Mouse (Mus musculus): ENCODE measurements around the gene Olfr554. TPM values are rescaled to one million over a fixed set of nuclear protein-coding genes. Genes with fewer than 3 reads are reported as not detected.
"Not testable (repeated sequence)": the region's sequence is repeated elsewhere in the genome, so short reads cannot be mapped to it uniquely, and the experiment has no call there.

Olfr554 gene
- total RNA-seq (2021): not detected
- long read RNA-seq, experiment 1: 0 reads
- long read RNA-seq, experiment 2: 0 reads

GRCm38 (mm10) chr7:102638132-102638531, at the start of gene Olfr554:
TSS of gene Olfr554 (plus strand) at chr7:102638432.
- Histone ChIP-seq H3K4me3 (no peak within 1 kb of the TSS), H3K27ac (no peak within 1 kb of the TSS)
- no peak for DNase-seq
- intact Hi-C loops (cut with DNase I): no loop called here
- TF ChIP-seq CTCF (IDR thresholded peaks at IDR 0.05): no peak

GRCm38 (mm10) chr7:102591786-102592185, 46.4 kb upstream of the Olfr554 start, which contains the start of gene Olfr551:
TSS of gene Olfr551 (minus strand) at chr7:102591886.
- intact Hi-C loops (cut with DNase I): no loop called here
- H3K27ac ChIP-seq: no peak within 1 kb of the TSS
- no peak for TF ChIP-seq CTCF (IDR thresholded peaks at IDR 0.05)
- H3K4me3 ChIP-seq: no peak within 1 kb of the TSS
- DNase-seq: no peak

GRCm38 (mm10) chr7:102597378-102598031, 40.7 kb upstream of the Olfr554 start, which contains the start of gene Olfr552:
TSS of gene Olfr552 (plus strand) at chr7:102597770.
- Histone ChIP-seq H3K27ac (no peak within 1 kb of the TSS), H3K4me3 (no peak within 1 kb of the TSS)
- no peak for TF ChIP-seq CTCF (IDR thresholded peaks at IDR 0.05)
- intact Hi-C loops (cut with DNase I): no loop called here
- no peak for DNase-seq

- no peak for TF ChIP-seq CTCF (IDR thresholded peaks at IDR 0.05)
- no peak within 1 kb of the TSS for H3K27ac ChIP-seq
- no peak for DNase-seq
- intact Hi-C loops (cut with DNase I): no loop called here
- H3K4me3 ChIP-seq: no peak within 1 kb of the TSS
These were observed 20.1 kb upstream of the Olfr554 start, which contains the start of gene Olfr553 for GRCm38 (mm10) chr7:102618118-102618517. TSS of gene Olfr553 (minus strand) at chr7:102618218.

- intact Hi-C loops (cut with DNase I): no loop called here
- Histone ChIP-seq H3K27ac (no peak overlapping the region), H3K4me3 (no peak overlapping the region)
- DNase-seq: no peak
- TF ChIP-seq CTCF (IDR thresholded peaks at IDR 0.05): no peak
These were observed 18.6 kb upstream of the Olfr554 start for GRCm38 (mm10) chr7:102619608-102620007.

GRCm38 (mm10) chr7:102620368-102620767, 17.9 kb upstream of the Olfr554 start:
- H3K4me3 ChIP-seq; H3K27ac ChIP-seq; DNase-seq; intact Hi-C loops (cut with DNase I): not testable (repeated sequence)

- intact Hi-C loops (cut with DNase I): loop anchor here (2.0 kb wide), 1 partner anchor 124 kb away; no protein-coding TSS in a partner anchor
- Histone ChIP-seq H3K27ac (no peak overlapping the region), H3K4me3 (no peak overlapping the region)
- DNase-seq: no peak
- peak; percentile 72 for TF ChIP-seq CTCF (IDR thresholded peaks at IDR 0.05)
These were observed 1.6 kb upstream of the Olfr554 start for GRCm38 (mm10) chr7:102636665-102637064.

- intact Hi-C loops (cut with DNase I); DNase-seq; H3K4me3 ChIP-seq; H3K27ac ChIP-seq: not testable (repeated sequence)
These were observed 6.7 kb downstream of the Olfr554 start for GRCm38 (mm10) chr7:102644945-102645344.

- no peak within 1 kb of the TSS for H3K4me3 ChIP-seq
These were observed 20.3 kb downstream of the Olfr554 start, which contains the start of gene Olfr555 for GRCm38 (mm10) chr7:102658523-102658922. TSS of gene Olfr555 (plus strand) at chr7:102658823.

GRCm38 (mm10) chr7:102664599-102664998, 26.4 kb downstream of the Olfr554 start, which contains the start of gene Olfr556:
TSS of gene Olfr556 (plus strand) at chr7:102664899.
- intact Hi-C loops (cut with DNase I): no loop called here
- no peak for DNase-seq
- TF ChIP-seq CTCF (IDR thresholded peaks at IDR 0.05): no peak
- H3K4me3 ChIP-seq: no peak within 1 kb of the TSS
- H3K27ac ChIP-seq: no peak within 1 kb of the TSS

More at GRCm38 (mm10) chr7:102658523-102658922, 20.3 kb downstream of the Olfr554 start, which contains the start of gene Olfr555:
- no peak for TF ChIP-seq CTCF (IDR thresholded peaks at IDR 0.05)
- no peak within 1 kb of the TSS for H3K27ac ChIP-seq
- no peak for DNase-seq
- intact Hi-C loops (cut with DNase I): no loop called here

GRCm38 (mm10) chr7:102665378-102665777, 27.1 kb downstream of the Olfr554 start:
- no peak for DNase-seq
- no peak overlapping the region for H3K4me3 ChIP-seq
- peak; percentile 61 for TF ChIP-seq CTCF (IDR thresholded peaks at IDR 0.05)
- intact Hi-C loops (cut with DNase I): loop anchor here (5.0 kb wide), 1 partner anchor 252 kb away; the partner anchor contains the start of gene Olfr571
- H3K27ac ChIP-seq: no peak overlapping the region

- DNase-seq: no peak
- intact Hi-C loops (cut with DNase I): no loop called here
- no peak overlapping the region for H3K4me3 ChIP-seq
- TF ChIP-seq CTCF (IDR thresholded peaks at IDR 0.05): no peak
- no peak overlapping the region for H3K27ac ChIP-seq
These were observed 38.0 kb downstream of the Olfr554 start for GRCm38 (mm10) chr7:102676225-102676624.

- no peak for DNase-seq
- no peak overlapping the region for H3K27ac ChIP-seq
- intact Hi-C loops (cut with DNase I): no loop called here
- TF ChIP-seq CTCF (IDR thresholded peaks at IDR 0.05): no peak
- no peak overlapping the region for H3K4me3 ChIP-seq
These were observed 43.7 kb downstream of the Olfr554 start for GRCm38 (mm10) chr7:102681916-102682315.

Measured in gastrocnemius, adult 2 months (tissue).